Mouse (Mus musculus) hindbrain, embryonic 14.5 days (tissue): ENCODE data around the gene Them4. TPM values are rescaled to one million over a fixed set of nuclear protein-coding genes. Genes with fewer than 3 reads are reported as not detected.

Source experiments
- ATAC-seq: fragments of 200-750 bp; cut with Nextera tagmentation; 2 replicates; pipeline ENCODE4 v1.8.0; 2017; ENCODE audit warnings: moderate number of reproducible peaks, mild to moderate bottlenecking, moderate TSS enrichment, moderate library complexity; ENCODE audit not compliant: low FRiP score
- DNase-seq: peaks from one replicate; pipeline ENCODE4 v3.0.0-alpha.2; 2015; ENCODE audit warnings: low spot score
- H3K27ac ChIP-seq: fragments of 300-500 bp; sonication (generic); 2 replicates; pipeline ENCODE4 v1.5.1; 2014; ENCODE audit warnings: mild to moderate bottlenecking, moderate library complexity
- H3K27me3 ChIP-seq: fragments of 300-500 bp; sonication (generic); 2 replicates; pipeline ENCODE4 v1.6.1; 2014; ENCODE audit warnings: mild to moderate bottlenecking, low read length, mixed read lengths; ENCODE audit not compliant: control insufficient read depth, insufficient read depth
- H3K36me3 ChIP-seq: fragments of 300-500 bp; sonication (generic); replicated peaks from 2 replicates; pipeline ENCODE4 v1.6.1; 2014; ENCODE audit not compliant: control insufficient read depth, insufficient read depth
- H3K4me1 ChIP-seq: fragments of 300-500 bp; sonication (generic); replicated peaks from 2 replicates; pipeline ENCODE4 v1.6.1; 2014; ENCODE audit warnings: antibody characterized with exemption, low read length, mixed read lengths; ENCODE audit not compliant: control insufficient read depth, insufficient read depth
- H3K4me2 ChIP-seq: fragments of 300-500 bp; sonication (generic); replicated peaks from 2 replicates; pipeline ENCODE4 v1.6.1; 2014; ENCODE audit warnings: mild to moderate bottlenecking, moderate library complexity
- H3K4me3 ChIP-seq: fragments of 300-500 bp; sonication (generic); replicated peaks from 2 replicates; pipeline ENCODE4 v1.5.1; 2014; ENCODE audit warnings: mild to moderate bottlenecking, low read length
- H3K9ac ChIP-seq: fragments of 300-500 bp; sonication (generic); 2 replicates; pipeline ENCODE4 v1.6.1; 2014
- H3K9me3 ChIP-seq: fragments of 300-500 bp; sonication (generic); 2 replicates; pipeline ENCODE4 v1.6.1; 2016; ENCODE audit warnings: low read length; ENCODE audit not compliant: control insufficient read depth
- WGBS: fragments of 180-500 bp; shearing (Covaris S2); extraction: QIAGEN DNeasy Blood & Tissue Kit; methylation state at CpG from one replicate; pipeline ENCODE4 v1.1.7; 2014; 5-methylcytosine and 5-hydroxymethylcytosine counted together
- polyA plus RNA-seq: library from polyadenylated mRNA; unstranded; fragments of >200 nt; fragmentation: Nextera tagmentation; extraction: Ambion mirVana; gene quantifications from 2 replicates; pipeline ENCODE4 v1.2.1, GENCODE M21; 2014

Them4 gene
- polyA plus RNA-seq, 1 experiment from 2014 or later: 62.1 TPM

- 76% methylated on average over 3 of the region's 3 CpGs for WGBS
- no peaks in the 10 kb centered on the region for H3K27me3 ChIP-seq
- H3K9ac ChIP-seq: no peak overlapping the region
- peaks cover 62% of the 10 kb centered on the region for H3K36me3 ChIP-seq
- H3K4me2 ChIP-seq: no peak overlapping the region
- no peaks in the 10 kb centered on the region for H3K4me1 ChIP-seq
- no peaks in the 10 kb centered on the region for H3K9me3 ChIP-seq
- DNase-seq: no peak
- no peak for ATAC-seq
- no peak overlapping the region for H3K4me3 ChIP-seq
- H3K27ac ChIP-seq: no peak overlapping the region
These were observed 18.8 kb downstream of the Them4 start for GRCm38 (mm10) chr3:94328681-94329080.

DNA sequence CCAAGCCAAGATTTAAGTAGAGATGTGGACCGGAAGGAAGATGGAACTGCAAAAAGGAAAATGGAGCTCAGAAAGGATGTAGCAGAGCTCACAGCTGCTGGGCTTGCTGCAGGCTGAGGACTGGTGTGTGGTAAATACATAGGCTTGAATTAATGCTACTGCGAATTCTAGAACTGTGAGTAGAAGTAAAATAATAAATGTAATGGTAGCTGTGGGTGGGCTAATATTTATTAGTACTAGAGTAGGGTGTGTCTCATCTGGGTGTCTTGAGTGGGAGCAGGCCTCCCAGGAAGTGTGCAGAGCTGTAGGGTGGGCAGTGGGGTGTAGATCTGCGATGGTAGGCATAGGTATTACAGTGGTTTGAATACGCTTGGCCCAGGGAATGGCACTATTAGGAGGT is 24.6 kb downstream of the Them4 start:
- Histone ChIP-seq H3K4me1 (no peaks in the 10 kb centered on the region), H3K27me3 (no peaks in the 10 kb centered on the region), H3K4me3 (no peak overlapping the region), H3K27ac (no peak overlapping the region), H3K9ac (no peak overlapping the region), H3K9me3 (no peaks in the 10 kb centered on the region), H3K4me2 (no peak overlapping the region), H3K36me3 (peaks cover 23% of the 10 kb centered on the region)
- DNase-seq (no peak), ATAC-seq (no peak)
- 95% methylated on average over 4 of the region's 4 CpGs for WGBS

DNA sequence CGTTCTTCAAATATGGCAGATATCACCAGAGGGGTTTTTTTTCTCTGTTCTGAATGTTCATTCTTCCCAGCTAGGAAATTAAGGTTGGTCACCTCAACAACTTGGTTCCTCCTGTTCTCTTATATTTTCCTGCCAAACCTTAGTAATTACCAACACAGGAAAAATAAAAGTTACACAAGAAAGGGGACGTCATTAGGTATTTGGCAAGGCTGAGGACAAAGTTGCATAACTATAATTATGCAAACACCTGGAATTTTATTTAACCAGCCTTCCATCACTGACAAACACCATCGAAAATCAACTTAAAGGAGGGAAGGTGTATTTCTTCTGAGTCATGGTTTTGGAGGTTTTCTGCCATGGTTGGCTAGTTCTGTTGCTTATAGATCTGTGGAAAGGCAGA is 28.6 kb downstream of the Them4 start:
- Histone ChIP-seq H3K36me3 (no peaks in the 10 kb centered on the region), H3K9ac (no peak overlapping the region), H3K4me2 (no peak overlapping the region), H3K27ac (no peak overlapping the region), H3K4me3 (no peak overlapping the region), H3K4me1 (no peaks in the 10 kb centered on the region), H3K9me3 (no peaks in the 10 kb centered on the region), H3K27me3 (no peaks in the 10 kb centered on the region)
- WGBS: 86% methylated on average over 3 of the region's 3 CpGs
- no peak for ATAC-seq
- no peak for DNase-seq

DNA sequence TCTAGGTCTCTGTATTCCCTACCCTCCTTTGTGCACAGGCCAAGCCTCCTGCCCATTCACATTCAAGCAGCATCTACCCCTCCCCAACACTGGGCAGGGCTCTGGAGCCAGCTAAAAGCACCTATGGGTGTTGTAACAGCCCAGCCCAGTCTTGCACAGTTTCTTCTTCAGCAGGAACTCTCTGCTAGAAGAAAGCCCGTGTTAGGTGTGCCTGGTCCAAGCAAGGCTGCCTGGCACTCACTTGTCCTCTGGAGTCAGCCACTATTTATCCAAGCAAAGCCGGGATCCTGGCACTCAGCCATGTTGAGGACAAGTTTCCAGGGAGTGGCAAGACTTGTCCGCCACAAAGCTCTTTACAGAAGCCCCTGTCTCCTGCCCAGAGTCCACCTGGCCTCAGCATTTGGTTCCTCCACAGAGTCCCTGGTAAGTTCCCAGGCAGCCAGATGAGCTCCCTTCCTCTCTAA is 32.1 kb downstream of the Them4 start, which contains the start of gene Them5:
Them5 (plus strand) TSS at position 141 of the 464 bp plus-strand sequence.
- 71% methylated on average over 3 of the region's 3 CpGs for WGBS
- Histone ChIP-seq H3K9ac (no peak within 1 kb of the TSS), H3K4me3 (no peak within 1 kb of the TSS), H3K27me3 (no peaks in the 10 kb centered on the region), H3K4me1 (no peaks in the 10 kb centered on the region), H3K4me2 (no peak within 1 kb of the TSS), H3K9me3 (no peaks in the 10 kb centered on the region), H3K36me3 (no peaks in the 10 kb centered on the region), H3K27ac (no peak within 1 kb of the TSS)
- no peak for DNase-seq
- no peak for ATAC-seq

DNA sequence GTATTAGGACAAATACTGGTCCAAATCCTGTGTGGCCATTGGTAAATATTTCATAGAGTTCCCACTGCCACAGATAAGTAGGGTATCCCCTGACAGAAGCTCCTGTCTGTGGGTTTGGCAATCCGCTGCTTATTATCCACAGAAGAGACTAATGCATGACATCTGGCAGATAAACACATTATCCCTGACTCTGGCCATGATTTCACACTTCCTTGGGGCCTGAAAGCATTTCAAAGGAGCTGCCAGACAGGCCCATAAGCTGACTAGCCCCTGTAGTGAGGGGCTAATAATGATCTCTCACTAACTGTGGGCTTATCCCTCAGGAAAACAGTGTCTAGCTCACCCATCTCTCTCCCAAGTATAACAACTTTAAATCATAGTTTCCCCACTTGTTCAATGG is 32.7 kb downstream of the Them4 start:
- ATAC-seq (no peak), DNase-seq (no peak)
- H3K4me3 ChIP-seq: no peak overlapping the region
- no peak overlapping the region for H3K9ac ChIP-seq
- H3K4me2 ChIP-seq: no peak overlapping the region
- H3K27ac ChIP-seq: no peak overlapping the region
- H3K27me3 ChIP-seq: no peaks in the 10 kb centered on the region
- H3K4me1 ChIP-seq: no peaks in the 10 kb centered on the region
- 56% methylated on average over 1 of the region's 1 CpGs for WGBS
- H3K36me3 ChIP-seq: no peaks in the 10 kb centered on the region
- no peaks in the 10 kb centered on the region for H3K9me3 ChIP-seq

GRCm38 (mm10) chr3:94344182-94344581 is 34.3 kb downstream of the Them4 start:
- Histone ChIP-seq H3K4me3 (no peak overlapping the region), H3K27me3 (no peaks in the 10 kb centered on the region), H3K4me1 (no peaks in the 10 kb centered on the region), H3K9ac (no peak overlapping the region), H3K36me3 (no peaks in the 10 kb centered on the region), H3K4me2 (no peak overlapping the region), H3K9me3 (no peaks in the 10 kb centered on the region), H3K27ac (no peak overlapping the region)
- ATAC-seq: no peak
- WGBS: 92% methylated on average over 2 of the region's 2 CpGs
- DNase-seq: no peak

- H3K4me2 ChIP-seq: no peak overlapping the region
- H3K36me3 ChIP-seq: no peaks in the 10 kb centered on the region
- H3K27me3 ChIP-seq: no peaks in the 10 kb centered on the region
- H3K27ac ChIP-seq: no peak overlapping the region
- H3K9me3 ChIP-seq: no peaks in the 10 kb centered on the region
- no peak overlapping the region for H3K9ac ChIP-seq
- ATAC-seq: no peak
- H3K4me3 ChIP-seq: no peak overlapping the region
- WGBS: 75% methylated on average over 3 of the region's 3 CpGs
- no peak for DNase-seq
- H3K4me1 ChIP-seq: no peaks in the 10 kb centered on the region
These were observed 35.0 kb downstream of the Them4 start for GRCm38 (mm10) chr3:94344897-94345296.

DNA sequence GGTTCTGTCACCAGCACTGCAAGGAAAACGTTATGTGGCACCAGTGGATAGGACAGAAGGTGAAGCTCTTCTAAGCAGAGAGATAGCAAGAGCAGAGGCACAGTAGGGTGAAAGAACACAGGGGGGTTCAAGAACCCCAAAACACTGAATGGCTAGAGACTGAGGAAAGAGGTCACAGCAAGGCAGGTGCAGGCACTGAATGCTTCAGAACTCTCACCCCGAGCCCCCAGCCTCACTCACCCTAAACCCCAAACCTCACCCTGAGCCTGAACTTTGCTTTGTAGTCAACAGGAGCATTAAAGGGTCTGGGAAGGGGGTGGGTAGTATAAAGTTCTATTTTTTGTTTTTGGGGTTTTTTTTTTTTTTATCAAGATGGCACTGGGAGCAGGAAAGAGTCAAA is 38.3 kb downstream of the Them4 start:
- H3K9ac ChIP-seq: no peak overlapping the region
- WGBS: 81% methylated on average over 2 of the region's 2 CpGs
- H3K27me3 ChIP-seq: no peaks in the 10 kb centered on the region
- H3K9me3 ChIP-seq: no peaks in the 10 kb centered on the region
- ATAC-seq (no peak), DNase-seq (no peak)
- no peak overlapping the region for H3K27ac ChIP-seq
- H3K4me2 ChIP-seq: no peak overlapping the region
- H3K4me3 ChIP-seq: no peak overlapping the region
- no peaks in the 10 kb centered on the region for H3K4me1 ChIP-seq
- H3K36me3 ChIP-seq: no peaks in the 10 kb centered on the region

- H3K27ac ChIP-seq: no peak overlapping the region
- DNase-seq (no peak), ATAC-seq (no peak)
- H3K36me3 ChIP-seq: no peaks in the 10 kb centered on the region
- H3K4me1 ChIP-seq: peaks cover 4% of the 10 kb centered on the region; the same call in 1 of the 2 replicates
- no peaks in the 10 kb centered on the region for H3K9me3 ChIP-seq
- H3K4me2 ChIP-seq: no peak overlapping the region
- H3K4me3 ChIP-seq: no peak overlapping the region
- no peak overlapping the region for H3K9ac ChIP-seq
- H3K27me3 ChIP-seq: 0 out of 2 replicates have a peak, but pooled peaks cover 4% of the 10 kb centered on the region
- 9% methylated on average over 1 of the region's 1 CpGs for WGBS
These were observed 50.9 kb downstream of the Them4 start for GRCm38 (mm10) chr3:94360812-94361211.

DNA sequence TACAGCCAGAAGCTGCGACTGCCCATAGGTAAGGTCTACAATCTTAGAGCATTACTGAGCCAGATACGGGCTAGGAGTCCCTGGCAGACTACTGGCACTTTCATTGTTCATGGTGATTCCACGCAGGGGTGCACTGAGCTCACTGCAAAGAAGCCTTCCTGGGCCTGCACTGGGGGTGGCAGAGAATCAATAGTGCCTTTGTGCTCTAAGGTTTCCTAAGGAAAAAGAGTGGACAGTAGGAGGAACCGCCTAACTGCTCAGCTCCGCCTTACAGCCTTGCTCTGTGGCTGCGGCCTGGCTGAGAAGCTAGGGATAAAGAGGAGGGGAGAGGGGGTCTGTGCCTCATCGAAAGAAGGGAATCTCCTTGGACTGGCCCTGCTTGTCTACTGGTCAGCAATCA is 52.2 kb downstream of the Them4 start, which contains the start of gene C2cd4d:
C2cd4d (plus strand) TSS at position 301 of the 400 bp plus-strand sequence.
- H3K36me3 ChIP-seq: no peaks in the 10 kb centered on the region
- H3K4me1 ChIP-seq: peaks cover 4% of the 10 kb centered on the region; the same call in 1 of the 2 replicates
- H3K9ac ChIP-seq: peak within 1 kb of the TSS; percentile 87
- WGBS: 28% methylated on average over 7 of the region's 7 CpGs
- peak within 1 kb of the TSS; percentile 60 for H3K4me3 ChIP-seq
- no peaks in the 10 kb centered on the region for H3K9me3 ChIP-seq
- no peak within 1 kb of the TSS for H3K27ac ChIP-seq
- peak within 1 kb of the TSS; percentile 94 for H3K4me2 ChIP-seq
- ATAC-seq (no peak), DNase-seq (peak; percentile 26)
- H3K27me3 ChIP-seq: 0 out of 2 replicates have a peak, but pooled peaks cover 4% of the 10 kb centered on the region
